Mouse (Mus musculus): ENCODE measurements around the gene Olfr808. TPM values are rescaled to one million over a fixed set of nuclear protein-coding genes. Genes with fewer than 3 reads are reported as not detected.

Olfr808 gene
- polyA plus RNA-seq, 1 experiment from 2014 or later: not detected

DNA sequence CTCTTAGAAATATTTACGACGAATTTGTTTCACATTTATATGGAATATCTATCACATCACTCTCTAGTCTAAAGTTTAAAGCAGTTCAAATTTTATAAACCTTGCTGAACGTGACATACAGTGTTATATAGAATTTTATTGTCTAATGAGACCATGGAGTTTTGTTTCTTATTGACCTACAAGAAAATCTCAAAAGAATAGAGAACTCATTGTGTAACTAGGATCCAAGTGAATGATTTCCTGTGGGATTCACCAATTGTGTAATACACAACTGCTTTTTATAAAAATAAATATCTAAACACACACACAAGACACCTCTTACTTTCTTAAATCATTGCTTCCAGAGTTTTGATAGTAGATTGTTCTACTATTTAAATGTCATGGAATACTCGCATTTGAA, 39.0 kb downstream of the Olfr808 start, which contains the start of gene Olfr811:
Gene Olfr811 (minus strand): TSS at position 101 of the 400 bp plus-strand sequence.
- Histone ChIP-seq H3K9me3 (ENCODE audit: low read length) (no peaks in the 10 kb centered on the region), H3K4me1 (ENCODE audit: insufficient read depth, low read depth, low read length) (no peaks in the 10 kb centered on the region), H3K4me2 (replicated peaks; ENCODE audit: low read depth, low read length) (no peak within 1 kb of the TSS), H3K27me3 (replicated peaks; ENCODE audit: insufficient read depth, low read length) (no peaks in the 10 kb centered on the region), H3K4me3 (ENCODE audit: low read depth, low read length) (no peak within 1 kb of the TSS), H3K36me3 (ENCODE audit: insufficient read depth, low read length) (no peaks in the 10 kb centered on the region), H3K9ac (replicated peaks; ENCODE audit: low read depth) (no peak within 1 kb of the TSS), H3K27ac (ENCODE audit: low read length) (no peak within 1 kb of the TSS)
- DNase-seq (ENCODE audit: low spot score) (no peak), ATAC-seq (no peak)
- WGBS: 81% methylated on average over 4 of the region's 4 CpGs
- TF ChIP-seq CTCF (IDR thresholded peaks at IDR 0.05): no peak
- TF ChIP-seq EP300 (IDR thresholded peaks at IDR 0.05): no peak

Small RNA genes lying within 50 kb of the gene (microRNA-seq; reads per million reads assigned to microRNA genes)
- gene Gm24485: not detected

Other genes starting within 250 kb of the Olfr808 start
- not detected in 2 replicates for gene Olfr791, start 243.7 kb upstream of the Olfr808 start, polyA plus RNA-seq (2015; fragmentation: Nextera tagmentation; extraction: Ambion mirVana)
- not detected in 2 replicates for gene Olfr792, start 226.3 kb upstream of the Olfr808 start, polyA plus RNA-seq (2015; fragmentation: Nextera tagmentation; extraction: Ambion mirVana)
- gene Olfr794, start 197.8 kb upstream of the Olfr808 start, polyA plus RNA-seq (2015; fragmentation: Nextera tagmentation; extraction: Ambion mirVana): not detected in 2 replicates
- not detected in 2 replicates for gene Olfr796, start 152.9 kb upstream of the Olfr808 start, polyA plus RNA-seq (2015; fragmentation: Nextera tagmentation; extraction: Ambion mirVana)
- gene Olfr798, start 137.5 kb upstream of the Olfr808 start, polyA plus RNA-seq (2015; fragmentation: Nextera tagmentation; extraction: Ambion mirVana): not detected in 2 replicates
- gene Olfr799, start 128.0 kb upstream of the Olfr808 start, polyA plus RNA-seq (2015; fragmentation: Nextera tagmentation; extraction: Ambion mirVana): not detected in 2 replicates
- not detected in 2 replicates for gene Olfr800, start 107.8 kb upstream of the Olfr808 start, polyA plus RNA-seq (2015; fragmentation: Nextera tagmentation; extraction: Ambion mirVana)
- gene Olfr801, start 91.6 kb upstream of the Olfr808 start, polyA plus RNA-seq (2015; fragmentation: Nextera tagmentation; extraction: Ambion mirVana): not detected in 2 replicates
- not detected in 2 replicates for gene Olfr802, start 77.3 kb upstream of the Olfr808 start, polyA plus RNA-seq (2015; fragmentation: Nextera tagmentation; extraction: Ambion mirVana)
- gene Olfr803, start 71.2 kb upstream of the Olfr808 start, polyA plus RNA-seq (2015; fragmentation: Nextera tagmentation; extraction: Ambion mirVana): not detected in 2 replicates
- gene Olfr804, start 62.3 kb upstream of the Olfr808 start, polyA plus RNA-seq (2015; fragmentation: Nextera tagmentation; extraction: Ambion mirVana): not detected in 2 replicates
- not detected in 2 replicates for gene Olfr805, start 36.1 kb upstream of the Olfr808 start, polyA plus RNA-seq (2015; fragmentation: Nextera tagmentation; extraction: Ambion mirVana)
- gene Olfr806, start 23.6 kb upstream of the Olfr808 start, polyA plus RNA-seq (2015; fragmentation: Nextera tagmentation; extraction: Ambion mirVana): not detected in 2 replicates
- not detected in 2 replicates for gene Olfr807, start 7.7 kb upstream of the Olfr808 start, polyA plus RNA-seq (2015; fragmentation: Nextera tagmentation; extraction: Ambion mirVana)
- not detected in 2 replicates for gene Olfr809, start 9.2 kb downstream of the Olfr808 start, polyA plus RNA-seq (2015; fragmentation: Nextera tagmentation; extraction: Ambion mirVana)
- not detected in 2 replicates for gene Olfr810, start 29.4 kb downstream of the Olfr808 start, polyA plus RNA-seq (2015; fragmentation: Nextera tagmentation; extraction: Ambion mirVana)
- gene Olfr811, start 38.9 kb downstream of the Olfr808 start, polyA plus RNA-seq (2015; fragmentation: Nextera tagmentation; extraction: Ambion mirVana): not detected in 2 replicates
- not detected in 2 replicates for gene Olfr812, start 80.6 kb downstream of the Olfr808 start, polyA plus RNA-seq (2015; fragmentation: Nextera tagmentation; extraction: Ambion mirVana)
- gene Olfr813, start 89.9 kb downstream of the Olfr808 start, polyA plus RNA-seq (2015; fragmentation: Nextera tagmentation; extraction: Ambion mirVana): not detected in 2 replicates
- not detected in 2 replicates for gene Olfr814, start 114.4 kb downstream of the Olfr808 start, polyA plus RNA-seq (2015; fragmentation: Nextera tagmentation; extraction: Ambion mirVana)
- not detected in 2 replicates for gene Olfr815, start 140.4 kb downstream of the Olfr808 start, polyA plus RNA-seq (2015; fragmentation: Nextera tagmentation; extraction: Ambion mirVana)
- gene Olfr816, start 150.1 kb downstream of the Olfr808 start, polyA plus RNA-seq (2015; fragmentation: Nextera tagmentation; extraction: Ambion mirVana): not detected in 2 replicates
- not detected in 2 replicates for gene Olfr818, start 183.6 kb downstream of the Olfr808 start, polyA plus RNA-seq (2015; fragmentation: Nextera tagmentation; extraction: Ambion mirVana)
- not detected in 2 replicates for gene Olfr819, start 201.8 kb downstream of the Olfr808 start, polyA plus RNA-seq (2015; fragmentation: Nextera tagmentation; extraction: Ambion mirVana)
- gene Olfr247, start 210.7 kb downstream of the Olfr808 start, polyA plus RNA-seq (2015; fragmentation: Nextera tagmentation; extraction: Ambion mirVana): not detected in 2 replicates
- gene Gm10310, start 219.6 kb downstream of the Olfr808 start, polyA plus RNA-seq (2015; fragmentation: Nextera tagmentation; extraction: Ambion mirVana): not detected in 2 replicates
- gene Olfr820, start 247.1 kb downstream of the Olfr808 start, polyA plus RNA-seq (2015; fragmentation: Nextera tagmentation; extraction: Ambion mirVana): not detected in 2 replicates

All from lung, postnatal 0 days (tissue).